Mouse (Mus musculus): ENCODE data around the gene Dsn1. TPM values are rescaled to one million over a fixed set of nuclear protein-coding genes. Genes with fewer than 3 reads are reported as not detected.

The Dsn1 gene
- polyA plus RNA-seq, 1 experiment from 2014 or later, result 20.4 TPM

GRCm38 (mm10) chr2:156982864-156983263 is 24.1 kb downstream of the Dsn1 start:
- H3K4me1 ChIP-seq (replicated peaks; ENCODE audit: insufficient read depth, low read length), result no peaks in the 10 kb centered on the region
- no peak for DNase-seq (ENCODE audit: low spot score)
- H3K36me3 ChIP-seq (ENCODE audit: insufficient read depth, low read length), result no peaks in the 10 kb centered on the region
- ATAC-seq (replicated peaks; ENCODE audit: low FRiP score, low read depth), result no peak
- TF ChIP-seq CTCF (IDR thresholded peaks at IDR 0.05; ENCODE audit: low read depth), result no peak
- 75% methylated on average over 2 of the region's 2 CpGs for WGBS
- no peak overlapping the region for H3K4me3 ChIP-seq (replicated peaks; ENCODE audit: low read depth, low read length)
- no peaks in the 10 kb centered on the region for H3K27me3 ChIP-seq (ENCODE audit: insufficient read depth, low read length)
- H3K4me2 ChIP-seq (ENCODE audit: low read length), result no peak overlapping the region
- no peaks in the 10 kb centered on the region for H3K9me3 ChIP-seq (replicated peaks; ENCODE audit: low read length)
- H3K27ac ChIP-seq, result no peak overlapping the region
- H3K9ac ChIP-seq (ENCODE audit: low read depth, low read length), result no peak overlapping the region

GRCm38 (mm10) chr2:156981291-156981690 is 25.7 kb downstream of the Dsn1 start:
- Histone ChIP-seq H3K4me1 (replicated peaks; ENCODE audit: insufficient read depth, low read length) (0 out of 2 replicates have a peak, but pooled peaks cover 4% of the 10 kb centered on the region), H3K27ac (no peak overlapping the region), H3K9me3 (replicated peaks; ENCODE audit: low read length) (no peaks in the 10 kb centered on the region), H3K4me3 (replicated peaks; ENCODE audit: low read depth, low read length) (no peak overlapping the region), H3K9ac (ENCODE audit: low read depth, low read length) (no peak overlapping the region), H3K36me3 (ENCODE audit: insufficient read depth, low read length) (no peaks in the 10 kb centered on the region), H3K4me2 (ENCODE audit: low read length) (no peak overlapping the region), H3K27me3 (ENCODE audit: insufficient read depth, low read length) (no peaks in the 10 kb centered on the region)
- DNase-seq (ENCODE audit: low spot score), result no peak
- TF ChIP-seq CTCF (IDR thresholded peaks at IDR 0.05; ENCODE audit: low read depth), result no peak
- no peak for ATAC-seq (replicated peaks; ENCODE audit: low FRiP score, low read depth)
- 91% methylated on average over 4 of the region's 4 CpGs for WGBS

- Histone ChIP-seq H3K4me1 (replicated peaks; ENCODE audit: insufficient read depth, low read length) (0 out of 2 replicates have a peak, but pooled peaks cover 5% of the 10 kb centered on the region), H3K9ac (ENCODE audit: low read depth, low read length) (no peak overlapping the region), H3K4me3 (replicated peaks; ENCODE audit: low read depth, low read length) (no peak overlapping the region), H3K9me3 (replicated peaks; ENCODE audit: low read length) (no peaks in the 10 kb centered on the region), H3K27ac (no peak overlapping the region), H3K4me2 (ENCODE audit: low read length) (no peak overlapping the region), H3K36me3 (ENCODE audit: insufficient read depth, low read length) (no peaks in the 10 kb centered on the region), H3K27me3 (ENCODE audit: insufficient read depth, low read length) (no peaks in the 10 kb centered on the region)
- WGBS, result 74% methylated on average over 2 of the region's 2 CpGs
- no peak for TF ChIP-seq CTCF (IDR thresholded peaks at IDR 0.05; ENCODE audit: low read depth)
- DNase-seq (ENCODE audit: low spot score) (no peak), ATAC-seq (replicated peaks; ENCODE audit: low FRiP score, low read depth) (no peak)
Measured at GRCm38 (mm10) chr2:156980059-156980458, 26.9 kb downstream of the Dsn1 start.

- DNase-seq (ENCODE audit: low spot score) (no peak), ATAC-seq (replicated peaks; ENCODE audit: low FRiP score, low read depth) (no peak)
- Histone ChIP-seq H3K4me3 (replicated peaks; ENCODE audit: low read depth, low read length) (no peak overlapping the region), H3K9ac (ENCODE audit: low read depth, low read length) (no peak overlapping the region), H3K27me3 (ENCODE audit: insufficient read depth, low read length) (no peaks in the 10 kb centered on the region), H3K9me3 (replicated peaks; ENCODE audit: low read length) (no peaks in the 10 kb centered on the region), H3K4me2 (ENCODE audit: low read length) (no peak overlapping the region), H3K36me3 (ENCODE audit: insufficient read depth, low read length) (no peaks in the 10 kb centered on the region), H3K4me1 (replicated peaks; ENCODE audit: insufficient read depth, low read length) (0 out of 2 replicates have a peak, but pooled peaks cover 7% of the 10 kb centered on the region), H3K27ac (no peak overlapping the region)
- no peak for TF ChIP-seq CTCF (IDR thresholded peaks at IDR 0.05; ENCODE audit: low read depth)
Measured at GRCm38 (mm10) chr2:156976711-156977110, 30.2 kb downstream of the Dsn1 start.

- DNase-seq (ENCODE audit: low spot score), result peak; percentile 60
- no peaks in the 10 kb centered on the region for H3K9me3 ChIP-seq (replicated peaks; ENCODE audit: low read length)
- no peak for TF ChIP-seq CTCF (IDR thresholded peaks at IDR 0.05; ENCODE audit: low read depth)
- 0 out of 2 replicates have a peak, but pooled peaks cover 7% of the 10 kb centered on the region for H3K4me1 ChIP-seq (replicated peaks; ENCODE audit: insufficient read depth, low read length)
- no peak overlapping the region for H3K4me2 ChIP-seq (ENCODE audit: low read length)
- H3K9ac ChIP-seq (ENCODE audit: low read depth, low read length), result no peak overlapping the region
- H3K27me3 ChIP-seq (ENCODE audit: insufficient read depth, low read length), result no peaks in the 10 kb centered on the region
- H3K27ac ChIP-seq, result no peak overlapping the region
- WGBS, result 25% methylated on average over 2 of the region's 2 CpGs
- ATAC-seq (replicated peaks; ENCODE audit: low FRiP score, low read depth), result no peak
- H3K36me3 ChIP-seq (ENCODE audit: insufficient read depth, low read length), result no peaks in the 10 kb centered on the region
- H3K4me3 ChIP-seq (replicated peaks; ENCODE audit: low read depth, low read length), result no peak overlapping the region
Measured at GRCm38 (mm10) chr2:156974967-156975366, 32.0 kb downstream of the Dsn1 start.

- no peak for DNase-seq (ENCODE audit: low spot score)
- 86% methylated on average over 5 of the region's 5 CpGs for WGBS
Measured at GRCm38 (mm10) chr2:156973316-156974100, 33.4 kb downstream of the Dsn1 start.

More at GRCm38 (mm10) chr2:156973316-156974100, 33.4 kb downstream of the Dsn1 start:
- Histone ChIP-seq H3K27ac (no peak overlapping the region), H3K36me3 (ENCODE audit: insufficient read depth, low read length) (no peaks in the 10 kb centered on the region), H3K27me3 (ENCODE audit: insufficient read depth, low read length) (no peaks in the 10 kb centered on the region), H3K4me2 (ENCODE audit: low read length) (no peak overlapping the region), H3K9ac (ENCODE audit: low read depth, low read length) (no peak overlapping the region), H3K4me1 (replicated peaks; ENCODE audit: insufficient read depth, low read length) (0 out of 2 replicates have a peak, but pooled peaks cover 7% of the 10 kb centered on the region), H3K4me3 (replicated peaks; ENCODE audit: low read depth, low read length) (no peak overlapping the region), H3K9me3 (replicated peaks; ENCODE audit: low read length) (no peaks in the 10 kb centered on the region)
- no peak for ATAC-seq (replicated peaks; ENCODE audit: low FRiP score, low read depth)
- TF ChIP-seq CTCF (IDR thresholded peaks at IDR 0.05; ENCODE audit: low read depth), result no peak
